Mouse (Mus musculus) testis, adult 2 months (tissue): ENCODE results near the gene Acsl5.

ENCODE experiments used
- CTCF ChIP-seq: fragments of 200-500 bp; IDR thresholded peaks from 2 replicates; pipeline ENCODE4 v1.5.1; 2012; ENCODE audit warnings: low read depth, mild to moderate bottlenecking, inconsistent platforms, low read length, moderate library complexity; ENCODE audit not compliant: control insufficient read depth, insufficient read depth, insufficient replicate concordance
- POLR2A ChIP-seq: fragments of 200-500 bp; IDR thresholded peaks from 2 replicates; pipeline ENCODE4 v1.6.1; 2012; ENCODE audit warnings: low read depth, mild to moderate bottlenecking, inconsistent platforms, low read length, moderate library complexity; ENCODE audit not compliant: control insufficient read depth

DNA sequence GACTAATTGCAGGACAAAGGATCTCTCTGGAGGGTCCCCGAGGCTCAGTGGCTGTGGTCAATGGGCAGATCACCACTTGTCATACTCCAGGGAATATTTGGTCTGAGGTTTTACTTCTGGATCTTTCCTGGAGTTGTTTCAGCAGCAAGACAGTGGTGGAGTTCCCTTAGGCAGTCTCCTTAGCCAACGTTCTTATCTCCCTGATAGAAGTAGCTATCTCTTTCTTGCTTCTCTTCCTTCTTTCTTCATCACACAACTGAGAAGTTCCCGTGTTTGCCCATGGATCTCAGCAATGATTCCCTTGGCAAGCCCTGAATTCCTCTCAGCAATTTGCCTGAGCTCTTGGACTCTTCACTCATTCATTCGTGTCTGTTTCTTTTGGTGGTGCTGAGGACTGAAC, 24.4 kb downstream of the Acsl5 start:
- no peak for TF ChIP-seq CTCF
- no peak for TF ChIP-seq POLR2A
